Mouse (Mus musculus): Measurements from ENCODE around the gene Inpp1.

GRCm38 (mm10) chr1:52808456-52808855 lies 9.0 kb downstream of the Inpp1 start:
- TF ChIP-seq POLR2A (IDR thresholded peaks at IDR 0.05; ENCODE audit: extremely low read depth, insufficient read depth, low read length): no peak
- TF ChIP-seq CTCF (IDR thresholded peaks at IDR 0.05; ENCODE audit: extremely low read depth, insufficient read depth, low read length): no peak

Data from cortical plate, adult 2 months (tissue).